ENCODE assay signal across 19 mouse cellular contexts in genomic region chr5:103382951-103383350, GRCm38 (mm10). TPM values are rescaled to one million over a fixed set of nuclear protein-coding genes. Genes with fewer than 3 reads are reported as not detected.
DNase-seq lines count a peak whose midpoint lies in the region; ATAC-seq lines count a peak whose summit lies in the region.
"Had no signal": no experiment of that assay in that cellular context is flagged by ENCODE, and none has a peak within 500 bp of the region (broad histone marks: within the 10 kb centered on the region; RNA-seq: fewer than 3 reads in every experiment).

No protein-coding gene starts in this region.

- peak; percentile 56 for DNase-seq in heart, adult 11 months
- no peak for DNase-seq in heart, adult 9 months (ENCODE audit: low spot score in 2 of 2)
- peak; percentile 69 for DNase-seq in midbrain, embryonic 11.5 days (ENCODE audit: low spot score, missing footprints)
- DNase-seq: adrenal gland, adult 2 months; adrenal gland, adult 8-10 months; adrenal gland, postnatal 10 days; adrenal gland, postnatal 14 days; adrenal gland, postnatal 25 days; adrenal gland, postnatal 36 days; B cell, adult 2 months; cerebellum, adult 11 months; cerebellum, adult 11-12 months; cerebellum, adult 18-20 months had no signal

- no peak for ATAC-seq in midbrain, embryonic 11.5 days (ENCODE audit: low FRiP score)
- no peak for ATAC-seq in midbrain, embryonic 16.5 days
- ATAC-seq: activated CD4-positive, CD25-positive, alpha-beta regulatory T cell, adult 4 months; CD4-positive, CD25-positive, alpha-beta regulatory T cell, adult 4 months; Patski had no signal

- no peak overlapping the region for H3K4me2 ChIP-seq in midbrain, embryonic 11.5 days
- H3K4me2 ChIP-seq in midbrain, embryonic 16.5 days (ENCODE audit: low read length), result no peak overlapping the region

- no peaks in the 10 kb centered on the region for H3K27me3 ChIP-seq in midbrain, embryonic 11.5 days (ENCODE audit: control insufficient read depth, insufficient read depth, low read length)
- no peaks in the 10 kb centered on the region for H3K27me3 ChIP-seq in midbrain, embryonic 16.5 days (ENCODE audit: control insufficient read depth, insufficient read depth, low read depth, low read length)
- H3K27me3 ChIP-seq: CH12.LX, Patski had no signal

- WGBS in midbrain, embryonic 11.5 days, result 92% methylated on average over 4 of the region's 4 CpGs
- WGBS in midbrain, embryonic 16.5 days, result 94% methylated on average over 4 of the region's 4 CpGs

- no peaks in the 10 kb centered on the region for H3K36me3 ChIP-seq in midbrain, embryonic 11.5 days (ENCODE audit: control insufficient read depth, insufficient read depth, low read length)
- H3K36me3 ChIP-seq in midbrain, embryonic 16.5 days (ENCODE audit: control insufficient read depth, insufficient read depth, low read length), result no peaks in the 10 kb centered on the region
- H3K36me3 ChIP-seq: G1E had no signal

- no peak overlapping the region for H3K27ac ChIP-seq in midbrain, embryonic 11.5 days (ENCODE audit: low read depth, low read length)
- H3K27ac ChIP-seq in midbrain, embryonic 16.5 days (ENCODE audit: low read length), result no peak overlapping the region

- H3K4me3 ChIP-seq in midbrain, embryonic 11.5 days (ENCODE audit: low read depth, low read length), result no peak overlapping the region
- no peak overlapping the region for H3K4me3 ChIP-seq in midbrain, embryonic 16.5 days (ENCODE audit: low read depth, low read length)

- H3K4me1 ChIP-seq in midbrain, embryonic 11.5 days (ENCODE audit: control insufficient read depth, insufficient read depth, low read length), result peaks cover 2% of the 10 kb centered on the region; the same call in 1 of the 2 replicates
- H3K4me1 ChIP-seq in midbrain, embryonic 16.5 days (ENCODE audit: control insufficient read depth, insufficient read depth, low read length), result no peaks in the 10 kb centered on the region; the same call in 1 of the 2 replicates

- no peak overlapping the region for H3K9ac ChIP-seq in midbrain, embryonic 11.5 days (ENCODE audit: low read length)
- H3K9ac ChIP-seq in midbrain, embryonic 16.5 days (ENCODE audit: low read depth, low read length), result no peak overlapping the region

- no peaks in the 10 kb centered on the region for H3K9me3 ChIP-seq in midbrain, embryonic 11.5 days (ENCODE audit: control insufficient read depth, low read length)
- no peaks in the 10 kb centered on the region for H3K9me3 ChIP-seq in midbrain, embryonic 16.5 days (replicated peaks; ENCODE audit: control insufficient read depth, low read length, poor library complexity, severe bottlenecking)

RNA-seq across cellular contexts. Expression of gene Ptpn13, which starts 42.0 kb away (rescaled TPM):
- polyA plus RNA-seq in midbrain, embryonic 11.5 days (2014; fragmentation: Nextera tagmentation; extraction: Ambion mirVana), result 15.0 and 18.1 TPM in 2 replicates
- 3.6 and 3.9 TPM in 2 replicates for polyA plus RNA-seq in midbrain, embryonic 16.5 days (2015; fragmentation: Nextera tagmentation; extraction: Ambion mirVana)
- polyA plus RNA-seq: G1E had no signal

Comparison
In these comparisons a context has a peak if more than half of its experiments do, and no peak if none do; other contexts are left out.
1. DNase-seq: peak in heart, adult 11 months (single experiment) and midbrain, embryonic 11.5 days (single experiment); none in heart, adult 9 months (0 of 2).